Mouse (Mus musculus): ENCODE results near the gene Gm11627.

GRCm38 (mm10) chr11:102603496-102603850, 24.2 kb upstream of the Gm11627 start:
- TF ChIP-seq CTCF (conservative IDR thresholded peaks at IDR 0.05; ENCODE audit: insufficient read depth, insufficient read length, low read depth, low read length) (no peak), POLR2A (IDR thresholded peaks at IDR 0.05; ENCODE audit: low read depth, low read length) (no peak)

All from kidney, adult 2 months (tissue).